Mouse (Mus musculus) left cerebral cortex, postnatal 25 days (tissue): Measurements from ENCODE around the gene Ddit4. TPM values are rescaled to one million over a fixed set of nuclear protein-coding genes. Genes with fewer than 3 reads are reported as not detected.
A peak's percentile ranks its signal among the peaks of the same experiment; 100 is the strongest.

Source experiments
- DNase-seq, 2 experiments: peaks; one replicate each; pipeline ENCODE4 v3.0.0; 2022; ENCODE audit warnings: low spot score in 2 of 2, mixed read lengths in 1 of 2
- intact Hi-C: fragments of 180-260 bp; cut with DNase I; formaldehyde crosslinking; loops from one replicate; pipeline ENCODE4 v1.15.1; 2025
- total RNA-seq, 2 experiments: library from RNA; stranded (reverse); gene quantifications; 2 replicates each; pipeline ENCODE4 v1.2.3; 2021

Gene Ddit4
- total RNA-seq, 2 experiments from 2014 or later = 40.8 to 42.6 TPM

DNA sequence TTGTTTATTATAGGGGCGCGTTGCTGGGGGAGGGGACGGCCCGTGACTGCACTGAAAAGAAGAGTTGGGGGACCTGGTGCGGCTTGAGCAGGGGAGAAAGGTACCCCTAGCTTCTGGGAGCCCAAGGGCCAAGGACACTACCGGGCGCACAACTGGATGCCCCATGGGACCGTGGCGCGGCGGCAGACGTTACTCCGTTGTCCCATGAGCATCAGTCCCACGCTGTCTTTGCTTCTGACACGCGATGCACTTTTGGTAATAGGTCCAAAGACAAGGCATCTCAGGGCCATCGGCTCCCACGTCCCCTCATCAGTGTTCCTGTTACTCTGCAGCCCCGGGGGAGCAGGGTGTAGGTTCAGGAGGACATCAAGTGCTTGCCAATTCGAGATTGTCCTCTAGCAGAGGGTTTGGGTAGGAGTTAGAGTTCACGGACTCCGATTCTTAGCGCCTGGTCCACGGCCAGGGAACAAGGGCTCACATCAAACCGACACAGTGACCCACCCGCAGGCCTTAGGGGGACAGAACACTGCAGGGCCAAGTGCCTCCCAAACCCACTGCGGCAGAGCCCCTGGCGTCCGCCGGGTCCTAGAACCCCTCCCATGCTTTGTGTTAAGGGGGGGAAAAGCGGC is 632 bp upstream of the Ddit4 start:
- DNase-seq = peak; percentile 65
- intact Hi-C loops = loop anchor here (1.0 to 2.0 kb wide), 2 partner anchors 18 to 51 kb away; partner anchors contain the start of genes Anapc16 and Ascc1

DNA sequence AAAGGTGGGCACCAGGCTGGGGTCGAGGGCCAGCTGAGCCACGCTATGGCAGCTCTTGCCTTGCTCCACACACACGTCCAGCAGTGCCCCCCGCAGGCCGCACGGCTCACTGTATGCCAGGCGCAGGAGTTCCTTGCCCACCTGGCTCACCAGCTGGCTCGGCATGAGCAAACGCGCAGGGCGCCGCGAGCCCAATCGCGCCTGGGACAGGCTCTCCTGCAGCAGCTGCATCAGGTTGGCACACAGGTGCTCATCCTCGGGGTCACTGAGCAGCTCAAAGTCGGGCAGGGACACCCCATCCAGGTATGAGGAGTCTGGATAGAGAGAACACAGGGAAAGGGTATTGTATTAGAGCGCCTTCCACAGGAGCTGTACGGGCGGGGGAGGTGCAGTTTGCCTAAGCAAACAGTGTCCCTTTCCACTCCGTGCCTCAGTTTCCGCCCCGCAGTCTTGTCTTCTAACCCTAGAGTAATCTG is 880 bp downstream of the Ddit4 start:
- intact Hi-C loops = loop anchor here (1.0 kb wide), 1 partner anchor 57 kb away; no protein-coding TSS in a partner anchor
- DNase-seq = peak; percentile 84 to 87

DNA sequence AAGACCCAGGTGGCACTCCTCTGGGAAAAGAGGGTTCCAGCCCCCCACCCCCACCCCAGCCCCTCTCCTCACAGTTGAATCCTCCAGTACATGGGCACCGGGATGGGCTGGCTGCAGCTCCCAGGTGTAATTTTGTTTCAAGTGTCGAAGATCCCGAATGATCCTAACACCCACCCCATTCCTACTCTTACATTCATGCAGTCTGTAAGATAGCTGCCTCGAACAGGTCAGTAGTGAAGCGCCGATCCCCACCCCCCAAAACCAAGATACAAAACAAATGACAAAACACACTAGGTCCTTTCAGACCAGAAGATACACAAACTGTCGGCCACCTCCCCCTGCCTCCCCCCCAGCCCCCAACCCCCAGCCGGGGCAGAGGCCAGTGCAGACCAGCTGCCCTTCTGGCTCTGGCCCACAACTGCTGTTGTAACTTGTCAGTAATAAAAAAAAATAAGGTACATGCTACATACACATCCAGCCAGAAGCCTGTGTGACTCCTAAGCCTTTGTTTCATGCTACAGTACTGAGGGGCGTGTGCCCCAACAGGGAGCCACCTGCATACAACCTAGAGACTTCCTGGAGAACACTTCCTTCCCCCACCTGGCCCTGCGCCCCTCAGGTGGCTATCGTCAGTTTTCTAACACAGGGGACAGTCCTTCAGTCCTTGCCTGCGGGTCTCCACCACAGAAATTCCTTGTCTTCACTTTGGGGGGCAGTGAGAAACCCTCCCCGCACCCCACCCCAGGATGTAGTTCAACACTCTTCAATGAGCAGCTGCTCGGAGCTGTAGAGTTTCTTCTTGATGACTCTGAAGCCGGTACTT is 1.6 kb downstream of the Ddit4 start:
- DNase-seq = no peak
- intact Hi-C loops = no loop called here

DNA sequence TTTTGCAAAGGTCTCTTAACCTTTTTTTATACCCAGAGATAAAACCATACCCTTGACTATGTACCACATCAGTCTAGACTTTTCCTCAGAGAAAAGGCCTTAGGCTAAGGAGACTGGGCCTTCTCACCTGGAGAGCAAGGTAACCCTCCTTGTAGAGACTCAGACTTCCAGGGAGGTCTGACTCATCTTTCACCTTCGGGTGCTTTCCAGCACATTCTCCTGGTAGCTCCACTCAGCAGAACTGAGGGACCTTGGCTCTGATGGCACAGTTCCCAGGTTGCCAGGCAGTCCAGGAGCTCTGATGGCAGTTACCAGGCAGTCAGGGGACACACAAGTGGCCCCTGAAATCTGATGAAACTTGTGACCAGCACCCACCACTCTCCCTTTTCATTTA is 2.4 kb downstream of the Ddit4 start:
- DNase-seq = no peak
- intact Hi-C loops = no loop called here

DNA sequence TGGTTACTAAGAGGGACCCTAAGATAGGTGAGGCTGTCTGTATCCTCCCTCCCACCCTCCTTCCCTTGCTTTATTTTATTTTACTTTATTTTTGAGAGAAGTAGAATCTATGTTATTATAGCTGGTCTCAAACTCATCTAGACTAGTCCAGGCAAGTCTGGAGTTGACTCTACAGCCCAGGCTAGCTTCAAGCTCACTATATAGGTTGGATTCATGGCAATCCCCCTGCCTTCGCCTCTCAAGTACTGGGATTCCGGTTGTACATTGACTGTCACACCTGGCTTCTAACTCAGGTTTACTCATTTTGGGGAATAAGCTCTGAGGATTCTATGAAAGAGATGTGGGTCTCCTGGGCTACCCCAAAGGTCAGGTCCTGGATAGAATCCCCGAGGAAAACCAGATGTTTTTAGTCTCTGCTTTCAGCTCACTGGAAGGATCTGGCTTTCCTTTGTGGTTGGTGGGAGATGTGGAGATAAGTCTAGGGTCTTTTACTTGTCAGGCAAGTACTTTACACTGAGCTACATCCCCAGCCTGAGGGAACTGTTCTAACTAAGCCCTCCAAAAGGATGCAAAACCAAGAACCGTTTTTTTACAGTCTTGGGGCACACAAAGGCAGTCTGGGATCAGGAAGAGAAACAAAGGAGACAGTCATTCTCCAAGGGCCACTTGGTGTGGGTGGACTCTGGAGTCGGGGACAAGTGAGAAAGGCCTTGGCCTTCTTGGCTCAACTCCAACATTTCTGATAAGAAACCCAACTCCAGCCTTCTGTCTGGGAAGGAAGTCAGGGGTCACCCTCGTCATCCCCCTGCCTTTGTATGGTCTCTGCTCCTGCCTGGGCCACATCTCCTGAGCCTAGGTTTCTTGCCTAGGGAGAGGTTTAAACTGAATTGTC is 3.0 kb downstream of the Ddit4 start:
- DNase-seq = peak in 1 of 2 experiments; percentile 31
- intact Hi-C loops = no loop called here

DNA sequence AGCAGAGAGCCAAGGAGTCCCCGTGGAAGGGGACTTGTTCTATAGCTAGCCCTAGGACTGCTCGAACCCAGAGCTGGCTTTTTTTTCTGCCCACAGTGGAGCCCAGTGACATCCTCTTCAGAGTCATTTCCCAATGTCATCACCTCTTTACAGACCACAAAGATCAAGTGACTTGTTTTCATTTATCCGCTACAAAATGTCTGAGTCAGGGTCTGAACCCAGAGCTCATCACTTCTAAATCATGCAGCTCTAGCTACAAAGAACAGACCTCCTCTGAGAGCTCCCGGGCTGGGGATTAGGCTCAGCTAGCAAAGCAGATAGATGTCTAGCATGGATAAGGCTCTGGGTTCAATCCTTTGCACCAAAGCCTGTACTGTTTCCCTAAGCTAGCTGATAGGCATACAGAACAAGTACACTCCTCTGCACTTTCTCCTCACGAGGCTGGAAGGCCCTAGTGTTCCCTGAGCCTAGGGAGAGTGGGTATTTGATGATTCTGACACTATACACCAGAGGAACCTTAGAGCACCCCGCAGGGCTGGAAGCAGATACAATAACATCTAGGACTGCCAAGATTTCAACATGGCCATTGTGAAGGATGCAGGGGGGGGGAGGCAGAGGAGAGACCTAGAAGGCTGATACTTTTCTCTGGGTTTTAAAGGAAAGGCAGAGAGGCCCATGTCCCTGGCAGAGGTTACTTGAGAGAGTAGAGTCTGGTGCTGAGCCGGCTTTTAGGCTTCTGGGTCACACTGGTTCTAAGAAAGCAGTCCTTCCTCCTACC is 4.1 kb downstream of the Ddit4 start:
- no peak for DNase-seq
- intact Hi-C loops = no loop called here

DNA sequence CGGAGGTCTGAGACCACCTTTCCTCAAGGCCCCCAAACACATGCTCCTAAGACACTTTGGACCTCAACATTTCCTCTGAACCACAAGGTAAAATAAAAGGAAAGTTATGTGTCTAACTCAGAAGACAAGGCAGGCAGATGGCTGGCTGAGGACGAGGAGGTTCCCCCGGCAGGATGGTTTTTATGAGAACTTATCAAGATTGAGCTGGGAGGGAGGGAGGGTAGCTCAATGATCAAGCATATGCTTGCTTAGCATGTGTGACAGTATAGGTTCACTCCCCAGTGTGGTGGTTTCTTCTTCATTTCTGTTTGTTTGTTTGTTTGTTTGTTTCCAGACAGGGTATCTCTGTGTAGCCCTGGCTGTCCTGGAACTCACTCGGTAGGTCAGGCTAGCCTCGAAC is 5.3 kb downstream of the Ddit4 start:
- DNase-seq = no peak
- intact Hi-C loops = no loop called here

DNA sequence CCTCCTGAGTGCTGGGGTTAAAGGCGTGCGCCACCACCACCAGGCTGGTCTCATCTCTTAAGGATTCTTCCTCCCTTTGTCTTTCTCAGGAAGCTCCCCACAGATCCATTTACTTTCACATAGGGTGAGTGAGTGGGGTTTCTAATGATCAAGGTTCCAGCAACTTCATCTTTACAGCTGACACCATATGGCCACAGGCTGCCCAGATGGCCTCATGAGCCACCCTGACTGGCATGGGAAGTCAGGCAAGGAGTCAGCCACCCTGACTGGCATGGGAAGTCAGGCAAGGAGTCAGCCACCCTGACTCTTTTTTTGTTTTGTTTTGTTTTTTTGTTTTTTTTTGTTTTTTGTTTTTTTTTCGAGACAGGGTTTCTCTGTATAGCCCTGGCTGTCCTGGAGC is 6.2 kb downstream of the Ddit4 start:
- DNase-seq = no peak
- intact Hi-C loops = no loop called here

DNA sequence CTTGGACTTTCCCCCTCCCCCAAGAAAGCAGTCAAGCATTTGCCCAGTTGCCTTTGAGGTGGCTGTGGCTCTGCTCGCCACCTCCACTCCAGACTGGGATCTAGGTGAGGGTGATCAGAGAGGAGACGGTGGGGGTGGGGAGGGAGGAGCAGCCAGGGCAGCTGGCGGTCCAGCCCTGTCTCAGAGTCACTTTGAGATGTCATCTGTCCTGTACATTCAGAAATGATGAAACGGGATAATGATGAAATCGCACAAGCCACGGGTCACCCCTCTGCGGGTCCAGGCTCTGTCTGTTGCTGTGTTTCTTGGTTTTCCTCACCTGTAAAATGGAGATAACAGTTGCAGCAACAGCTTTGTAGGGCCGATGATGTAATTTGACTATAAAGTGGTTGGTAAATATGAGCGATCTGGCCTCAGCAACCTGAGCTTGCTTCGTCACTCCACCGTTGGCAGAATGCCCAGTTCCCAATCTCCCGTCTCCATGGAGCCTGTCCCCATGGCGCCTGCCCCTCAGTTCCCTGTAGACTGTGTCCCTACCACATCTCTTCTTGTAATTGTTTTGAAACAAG is 8.1 kb downstream of the Ddit4 start:
- intact Hi-C loops = no loop called here
- DNase-seq = peak; percentile 72

DNA sequence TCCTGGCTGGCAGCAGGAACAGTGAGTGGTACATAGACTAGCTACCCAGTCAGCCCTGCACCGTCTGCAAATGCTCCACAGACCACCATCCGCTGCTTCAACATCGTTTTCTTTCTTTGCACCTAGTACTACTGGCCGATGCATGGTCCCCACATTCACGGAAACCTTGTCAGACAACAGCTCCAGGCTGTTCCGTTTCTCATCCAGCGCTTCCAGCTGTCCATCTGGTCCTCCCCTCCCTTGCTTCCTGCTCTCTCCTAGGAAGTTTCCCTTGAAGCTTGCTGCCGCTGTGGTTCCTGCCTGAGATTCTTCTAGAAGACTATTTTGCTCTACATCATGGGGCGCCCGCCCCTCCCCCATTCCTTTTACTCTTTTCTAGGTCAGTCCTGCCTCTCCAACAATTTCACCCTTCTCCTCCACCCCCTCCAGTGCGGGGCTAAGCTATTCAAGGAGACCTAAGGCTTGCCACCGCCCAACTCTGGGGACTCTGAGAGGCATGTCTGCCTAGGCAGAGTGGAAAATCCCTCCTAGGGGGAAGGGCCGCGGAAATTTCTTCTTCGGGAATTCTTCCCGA is 8.7 kb downstream of the Ddit4 start:
- peak; percentile 72 to 84 for DNase-seq
- intact Hi-C loops = no loop called here

DNA sequence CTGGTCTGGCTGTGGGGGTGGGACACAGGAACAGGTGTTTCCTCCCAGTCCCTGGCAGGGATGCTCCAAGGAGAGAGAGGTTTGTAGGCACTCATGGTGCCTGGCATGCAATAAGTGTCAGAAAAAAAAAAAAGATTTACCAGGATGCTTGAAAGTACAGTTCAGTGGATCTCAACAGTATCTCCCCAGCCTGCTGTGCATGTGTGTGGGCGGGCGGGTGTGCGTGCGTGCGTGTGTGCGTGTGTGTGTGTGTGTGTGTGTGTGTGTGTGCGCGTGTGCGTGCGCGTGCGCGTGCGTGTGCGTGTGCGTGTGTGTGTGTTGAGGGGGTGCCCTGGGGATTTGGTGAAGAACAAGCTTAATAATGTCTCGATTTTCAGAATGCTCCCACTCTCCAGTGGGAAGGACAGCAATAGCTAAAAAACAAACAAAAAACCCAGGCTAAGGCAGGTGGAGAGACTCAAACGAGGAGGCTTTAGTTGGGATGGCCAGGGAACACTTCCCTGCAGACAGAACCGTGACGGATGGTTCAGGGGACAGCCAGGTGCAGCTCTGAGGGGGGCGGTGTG is 9.3 kb downstream of the Ddit4 start:
- intact Hi-C loops = no loop called here

DNA sequence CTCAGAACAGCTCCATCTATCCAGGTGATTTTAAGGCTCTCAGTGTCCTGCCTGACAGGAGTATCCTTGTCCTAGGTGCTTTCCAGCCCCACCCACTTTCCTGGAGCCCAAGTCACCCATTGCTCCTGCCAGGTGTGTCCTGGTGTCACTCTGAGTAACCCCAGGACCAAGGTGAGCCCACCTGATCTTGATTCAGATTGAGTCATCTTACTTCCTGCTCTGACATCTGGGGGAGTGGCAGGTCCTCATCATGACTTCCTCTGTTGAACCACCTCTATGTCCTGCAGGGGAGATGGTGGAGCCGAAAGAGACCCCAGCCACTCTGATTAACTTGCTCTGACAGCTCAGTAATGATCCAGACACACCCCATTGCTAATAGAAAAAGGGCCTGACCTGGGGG is 12.6 kb downstream of the Ddit4 start:
- intact Hi-C loops = no loop called here
- no peak for DNase-seq

More for the DNA sequence above, 9.3 kb downstream of the Ddit4 start:
- peak in 1 of 2 experiments; percentile 61 for DNase-seq

DNA sequence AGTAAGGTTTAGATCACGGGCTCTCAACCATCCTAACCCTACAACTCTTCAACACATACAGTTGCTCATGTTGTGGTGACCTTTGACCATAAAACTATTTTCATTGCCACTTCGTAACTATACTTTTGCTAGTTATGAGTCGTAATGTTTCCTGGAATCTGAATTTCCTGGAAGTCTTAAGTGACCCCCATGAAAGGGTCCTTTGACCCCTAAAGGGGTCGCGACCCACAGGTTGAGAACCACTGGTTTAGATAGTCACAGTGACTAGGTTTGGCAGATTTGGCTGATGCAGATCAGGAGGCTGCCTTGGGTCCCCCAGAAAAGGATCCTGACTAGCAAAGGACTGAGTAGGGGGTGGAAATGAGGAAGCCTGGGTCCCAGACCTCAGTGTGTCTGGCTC is 13.0 kb downstream of the Ddit4 start:
- intact Hi-C loops = no loop called here
- no peak for DNase-seq

DNA sequence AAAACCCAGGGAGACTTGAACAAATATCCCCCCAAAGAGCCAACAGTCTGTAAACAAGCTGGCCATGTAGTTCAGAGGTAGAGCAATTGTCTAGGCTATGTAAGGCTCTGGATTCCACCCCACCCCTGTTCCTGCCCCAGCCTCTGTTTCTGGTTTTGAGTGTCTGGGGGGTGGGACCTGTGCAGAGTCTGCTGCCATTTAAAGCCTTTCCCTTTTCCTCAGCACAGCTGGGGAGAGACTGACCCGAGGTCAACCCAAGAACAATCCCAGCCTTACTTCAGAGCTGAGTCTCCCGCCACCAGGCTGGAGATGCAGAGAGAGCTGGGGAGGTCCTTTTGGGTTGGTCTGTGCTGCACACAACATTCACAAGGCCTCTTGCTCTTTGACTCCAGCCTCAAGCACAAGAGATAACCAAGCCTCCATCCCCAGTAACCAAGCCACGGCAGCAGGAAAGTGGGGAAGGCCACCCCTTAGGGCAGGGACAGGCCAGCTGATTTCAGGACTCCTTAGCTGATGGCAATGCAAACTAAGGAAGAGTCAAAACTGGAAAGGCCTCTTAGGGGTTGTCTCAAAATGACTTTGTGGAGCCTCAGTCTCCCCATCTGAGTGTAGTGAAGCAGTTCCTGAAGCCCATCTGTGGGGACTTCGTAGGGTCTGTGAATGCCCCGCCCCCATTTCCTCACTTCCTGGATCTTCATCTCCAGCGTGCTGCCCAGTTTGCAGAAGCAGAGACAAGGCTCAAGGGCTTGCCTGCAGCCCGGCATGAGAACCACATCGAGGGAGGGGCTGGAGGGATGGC is 15.4 kb downstream of the Ddit4 start:
- intact Hi-C loops = no loop called here
- DNase-seq = no peak

DNA sequence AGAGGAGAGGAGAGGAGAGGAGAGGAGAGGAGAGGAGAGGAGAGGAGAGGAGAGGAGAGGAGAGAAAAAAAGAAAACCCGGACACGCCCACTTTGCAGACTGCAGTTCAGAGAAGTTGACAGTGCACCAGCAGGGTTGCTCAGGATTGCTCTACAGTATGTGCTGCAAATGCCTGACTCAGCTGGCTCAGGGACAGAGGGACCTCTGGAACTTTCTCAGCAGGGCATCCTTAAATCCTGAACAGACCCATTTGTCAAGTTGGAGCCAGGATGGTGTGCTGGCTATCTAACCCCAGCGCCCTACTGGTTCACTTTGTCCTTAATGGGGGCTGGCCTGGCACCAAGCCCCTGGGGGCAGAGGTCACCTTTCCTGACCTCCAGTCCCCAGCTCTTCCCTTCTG is 17.6 kb downstream of the Ddit4 start:
- no peak for DNase-seq
- intact Hi-C loops = no loop called here

DNA sequence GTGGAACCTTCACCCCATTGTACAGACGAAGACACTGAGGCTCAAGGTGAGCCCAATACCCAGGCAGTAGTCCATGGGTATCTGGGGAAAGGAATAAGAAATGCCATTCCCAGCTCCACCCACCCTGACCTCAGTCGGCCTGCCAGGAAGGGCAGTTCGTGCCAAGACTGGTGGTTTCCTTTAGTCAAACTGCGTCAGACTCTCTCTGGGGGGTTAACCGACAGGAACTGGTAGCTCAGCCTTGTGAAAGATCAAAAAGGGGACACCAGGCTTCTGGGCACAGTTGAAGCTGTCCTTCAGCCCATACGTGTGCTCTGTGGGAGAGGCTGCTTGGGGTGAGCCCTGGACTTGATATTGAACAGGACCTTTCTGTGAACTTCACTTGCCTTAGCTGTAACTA is 19.1 kb downstream of the Ddit4 start:
- DNase-seq = no peak
- intact Hi-C loops = no loop called here

DNA sequence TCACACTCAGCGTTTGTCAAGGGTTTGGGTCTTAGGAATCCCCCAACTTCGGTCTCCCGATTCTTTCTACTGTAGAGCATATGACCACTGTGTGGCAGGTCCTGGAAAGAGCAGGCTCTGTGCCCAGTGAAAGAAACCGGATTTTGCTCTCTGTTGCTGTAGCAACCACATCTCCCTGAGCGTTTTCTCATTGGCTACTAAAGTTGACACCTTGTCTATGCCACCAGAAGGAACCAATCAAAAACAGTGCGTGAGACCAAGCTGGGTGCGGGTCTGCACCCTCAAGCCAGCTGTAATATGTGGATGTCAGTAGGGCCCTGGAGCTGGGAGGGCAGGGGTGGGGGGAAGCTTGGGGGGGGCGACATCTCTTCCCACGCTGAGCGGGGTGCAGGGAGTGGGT is 20.6 kb downstream of the Ddit4 start:
- intact Hi-C loops = no loop called here
- DNase-seq = peak in 1 of 2 experiments; percentile 73

DNA sequence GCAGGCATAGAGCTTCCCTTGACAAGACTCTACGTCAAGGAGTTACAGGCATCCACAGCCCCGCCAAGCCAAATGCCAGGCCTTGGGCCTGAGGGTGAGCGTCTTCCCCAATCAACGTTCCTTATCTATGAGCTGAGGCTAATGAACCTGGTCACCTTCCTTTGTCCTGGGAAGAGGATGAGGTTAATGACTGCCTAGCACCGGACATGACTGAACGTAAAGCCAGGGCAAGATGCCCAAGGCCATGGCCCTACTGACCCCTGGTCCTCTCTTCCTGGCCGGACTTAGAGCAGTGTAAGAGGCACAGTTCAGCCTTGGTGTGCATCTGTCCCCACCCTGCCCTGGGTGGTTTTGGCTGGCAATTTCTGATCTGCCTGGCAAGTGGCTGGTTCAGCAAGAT is 22.4 kb downstream of the Ddit4 start:
- intact Hi-C loops = no loop called here
- DNase-seq = no peak
